Mouse (Mus musculus) embryonic facial prominence, embryonic 15.5 days (tissue): ENCODE data around the gene Ppara. TPM values are rescaled to one million over a fixed set of nuclear protein-coding genes. Genes with fewer than 3 reads are reported as not detected.

Experiments
- ATAC-seq: fragments of 200-750 bp; cut with Nextera tagmentation; 2 replicates; pipeline ENCODE4 v1.8.0; 2017; ENCODE audit warnings: low read depth, moderate TSS enrichment; ENCODE audit not compliant: insufficient number of reproducible peaks, low FRiP score, low TSS enrichment
- H3K27ac ChIP-seq: fragments of 300-500 bp; sonication (generic); replicated peaks from 2 replicates; pipeline ENCODE4 v1.5.1; 2015; ENCODE audit warnings: mild to moderate bottlenecking, inconsistent platforms
- H3K27me3 ChIP-seq: fragments of 300-500 bp; sonication (generic); 2 replicates; pipeline ENCODE4 v1.6.1; 2015; ENCODE audit warnings: inconsistent platforms
- H3K36me3 ChIP-seq: fragments of 300-500 bp; sonication (generic); 2 replicates; pipeline ENCODE4 v1.6.1; 2015; ENCODE audit warnings: mild to moderate bottlenecking, inconsistent platforms
- H3K4me1 ChIP-seq: fragments of 300-500 bp; sonication (generic); 2 replicates; pipeline ENCODE4 v1.6.1; 2015; ENCODE audit warnings: inconsistent platforms
- H3K4me2 ChIP-seq: fragments of 300-500 bp; sonication (generic); replicated peaks from 2 replicates; pipeline ENCODE4 v1.6.1; 2015; ENCODE audit warnings: mild to moderate bottlenecking, inconsistent platforms
- H3K4me3 ChIP-seq: fragments of 300-500 bp; sonication (generic); replicated peaks from 2 replicates; pipeline ENCODE4 v1.5.1; 2015; ENCODE audit warnings: mild to moderate bottlenecking, inconsistent platforms
- H3K9ac ChIP-seq: fragments of 300-500 bp; sonication (generic); 2 replicates; pipeline ENCODE4 v1.6.1; 2015; ENCODE audit warnings: inconsistent platforms
- H3K9me3 ChIP-seq: fragments of 300-500 bp; sonication (generic); replicated peaks from 2 replicates; pipeline ENCODE4 v1.6.1; 2016; ENCODE audit warnings: inconsistent platforms
- WGBS: fragments of 180-500 bp; shearing (Covaris S2); methylation state at CpG from one replicate; pipeline ENCODE4 v1.1.7; 2015; 5-methylcytosine and 5-hydroxymethylcytosine counted together
- polyA plus RNA-seq: library from polyadenylated mRNA; unstranded; fragments of >200 nt; fragmentation: Nextera tagmentation; extraction: Ambion mirVana; gene quantifications from 2 replicates; pipeline ENCODE4 v1.2.1, GENCODE M21; 2015

The Ppara gene
- polyA plus RNA-seq, 1 experiment from 2014 or later = 5.0 TPM

DNA sequence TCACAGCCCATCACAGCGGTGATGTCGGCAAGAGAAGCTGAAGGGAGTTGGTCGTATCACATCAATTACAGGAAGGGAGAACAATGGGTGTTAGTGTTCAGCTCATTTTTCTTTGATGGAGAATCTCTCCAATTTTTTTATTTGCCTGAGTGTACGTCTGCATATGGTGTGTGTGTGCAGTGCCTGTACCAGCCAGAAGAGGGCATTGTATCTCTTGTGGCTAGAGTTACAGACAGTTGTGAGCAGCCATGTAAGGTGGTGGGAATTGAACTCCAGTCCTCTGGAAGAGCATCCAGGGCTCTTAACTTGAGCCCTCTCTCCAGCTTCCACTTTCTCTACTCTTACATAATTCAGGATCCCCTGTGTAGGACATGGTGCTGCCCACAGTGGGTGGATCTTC, 48.4 kb downstream of the Ppara start:
- H3K9ac ChIP-seq = no peak overlapping the region
- no peak for ATAC-seq
- no peak overlapping the region for H3K4me2 ChIP-seq
- 0 out of 2 replicates have a peak, but pooled peaks cover 3% of the 10 kb centered on the region for H3K9me3 ChIP-seq
- WGBS = 84% methylated on average over 4 of the region's 4 CpGs
- H3K4me1 ChIP-seq = no peaks in the 10 kb centered on the region
- no peaks in the 10 kb centered on the region for H3K36me3 ChIP-seq
- H3K4me3 ChIP-seq = no peak overlapping the region
- no peaks in the 10 kb centered on the region for H3K27me3 ChIP-seq
- H3K27ac ChIP-seq = no peak overlapping the region

GRCm38 (mm10) chr15:85784341-85784740, 49.6 kb downstream of the Ppara start:
- Histone ChIP-seq H3K27ac (no peak overlapping the region), H3K4me3 (no peak overlapping the region), H3K9ac (no peak overlapping the region), H3K4me1 (no peaks in the 10 kb centered on the region), H3K27me3 (no peaks in the 10 kb centered on the region), H3K36me3 (no peaks in the 10 kb centered on the region), H3K9me3 (0 out of 2 replicates have a peak, but pooled peaks cover 3% of the 10 kb centered on the region), H3K4me2 (no peak overlapping the region)
- 75% methylated on average over 3 of the region's 3 CpGs for WGBS
- ATAC-seq = no peak

DNA sequence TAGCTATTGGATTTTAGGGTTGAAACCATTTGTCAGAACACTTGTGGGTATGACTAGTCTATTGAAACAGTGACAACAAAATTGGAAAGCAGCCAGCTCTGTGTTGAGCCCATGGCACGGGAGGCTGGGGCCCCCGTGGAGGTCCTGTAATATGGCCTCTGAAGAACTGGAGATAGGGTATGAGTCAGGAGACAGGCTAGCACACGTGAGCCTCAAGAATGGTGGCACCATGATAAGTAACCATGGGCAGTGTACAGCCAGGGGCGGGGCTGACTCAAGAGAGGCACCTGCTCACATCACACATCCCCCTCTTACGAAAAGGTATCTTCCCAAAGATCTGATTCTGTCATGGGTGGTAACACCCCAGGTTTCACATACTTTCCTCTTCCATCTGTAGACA, 51.9 kb downstream of the Ppara start:
- no peak for ATAC-seq
- no peak overlapping the region for H3K27ac ChIP-seq
- no peak overlapping the region for H3K4me2 ChIP-seq
- WGBS = 74% methylated on average over 5 of the region's 5 CpGs
- no peaks in the 10 kb centered on the region for H3K36me3 ChIP-seq
- H3K9ac ChIP-seq = no peak overlapping the region
- no peaks in the 10 kb centered on the region for H3K4me1 ChIP-seq
- 0 out of 2 replicates have a peak, but pooled peaks cover 3% of the 10 kb centered on the region for H3K9me3 ChIP-seq
- no peak overlapping the region for H3K4me3 ChIP-seq
- H3K27me3 ChIP-seq = no peaks in the 10 kb centered on the region

DNA sequence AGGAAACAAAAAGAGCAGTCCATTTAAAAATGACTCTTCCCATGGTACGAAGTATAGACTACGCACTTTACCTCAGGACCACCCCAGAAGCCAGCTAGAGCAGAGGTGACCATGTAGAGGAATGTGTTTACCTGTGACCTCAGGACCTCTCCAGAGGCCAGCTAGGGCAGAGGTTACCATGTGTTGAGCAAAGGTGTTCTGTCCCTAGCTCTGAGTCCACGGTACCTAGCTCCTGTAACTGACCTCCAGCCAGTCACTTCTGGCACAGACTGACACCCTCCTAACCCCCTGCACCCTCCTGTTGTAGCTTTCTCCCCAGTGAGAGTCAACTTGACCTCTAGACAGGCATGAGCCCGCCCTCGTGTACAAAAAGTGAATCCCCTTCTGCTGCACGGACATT, 52.7 kb downstream of the Ppara start:
- H3K27me3 ChIP-seq = no peaks in the 10 kb centered on the region
- no peak overlapping the region for H3K4me2 ChIP-seq
- 0 out of 2 replicates have a peak, but pooled peaks cover 3% of the 10 kb centered on the region for H3K9me3 ChIP-seq
- H3K36me3 ChIP-seq = no peaks in the 10 kb centered on the region
- H3K4me1 ChIP-seq = no peaks in the 10 kb centered on the region
- WGBS = 90% methylated on average over 6 of the region's 6 CpGs
- no peak overlapping the region for H3K9ac ChIP-seq
- ATAC-seq = no peak
- H3K4me3 ChIP-seq = no peak overlapping the region
- no peak overlapping the region for H3K27ac ChIP-seq

GRCm38 (mm10) chr15:85788051-85788450, 53.3 kb downstream of the Ppara start:
- no peak overlapping the region for H3K9ac ChIP-seq
- H3K9me3 ChIP-seq = 0 out of 2 replicates have a peak, but pooled peaks cover 3% of the 10 kb centered on the region
- H3K4me1 ChIP-seq = no peaks in the 10 kb centered on the region
- H3K36me3 ChIP-seq = no peaks in the 10 kb centered on the region
- WGBS = 86% methylated on average over 4 of the region's 4 CpGs
- H3K27me3 ChIP-seq = no peaks in the 10 kb centered on the region
- no peak overlapping the region for H3K4me3 ChIP-seq
- ATAC-seq = no peak
- no peak overlapping the region for H3K4me2 ChIP-seq
- no peak overlapping the region for H3K27ac ChIP-seq

GRCm38 (mm10) chr15:85788633-85789032, 53.9 kb downstream of the Ppara start:
- no peaks in the 10 kb centered on the region for H3K9me3 ChIP-seq
- no peak overlapping the region for H3K9ac ChIP-seq
- no peak overlapping the region for H3K4me3 ChIP-seq
- no peaks in the 10 kb centered on the region for H3K27me3 ChIP-seq
- H3K4me1 ChIP-seq = no peaks in the 10 kb centered on the region
- H3K4me2 ChIP-seq = no peak overlapping the region
- no peak overlapping the region for H3K27ac ChIP-seq
- ATAC-seq = no peak
- no peaks in the 10 kb centered on the region for H3K36me3 ChIP-seq
- 75% methylated on average over 16 of the region's 16 CpGs for WGBS

GRCm38 (mm10) chr15:85791449-85791848, 56.7 kb downstream of the Ppara start:
- H3K27me3 ChIP-seq = no peaks in the 10 kb centered on the region
- H3K4me1 ChIP-seq = no peaks in the 10 kb centered on the region
- no peaks in the 10 kb centered on the region for H3K36me3 ChIP-seq
- WGBS = 78% methylated on average over 4 of the region's 4 CpGs
- H3K4me2 ChIP-seq = no peak overlapping the region
- H3K9ac ChIP-seq = no peak overlapping the region
- H3K27ac ChIP-seq = no peak overlapping the region
- ATAC-seq = no peak
- no peak overlapping the region for H3K4me3 ChIP-seq
- H3K9me3 ChIP-seq = no peaks in the 10 kb centered on the region

GRCm38 (mm10) chr15:85792819-85793218, 58.0 kb downstream of the Ppara start:
- Histone ChIP-seq H3K27ac (no peak overlapping the region), H3K36me3 (no peaks in the 10 kb centered on the region), H3K9me3 (no peaks in the 10 kb centered on the region), H3K4me2 (no peak overlapping the region), H3K9ac (no peak overlapping the region), H3K4me3 (no peak overlapping the region), H3K27me3 (no peaks in the 10 kb centered on the region), H3K4me1 (no peaks in the 10 kb centered on the region)
- no peak for ATAC-seq
- WGBS = 71% methylated on average over 1 of the region's 1 CpGs

- Histone ChIP-seq H3K36me3 (no peaks in the 10 kb centered on the region), H3K4me3 (no peak overlapping the region), H3K4me2 (no peak overlapping the region), H3K27me3 (no peaks in the 10 kb centered on the region), H3K27ac (no peak overlapping the region), H3K9ac (no peak overlapping the region), H3K4me1 (no peaks in the 10 kb centered on the region), H3K9me3 (no peaks in the 10 kb centered on the region)
- no peak for ATAC-seq
- 76% methylated on average over 6 of the region's 6 CpGs for WGBS
These were observed 60.7 kb downstream of the Ppara start for GRCm38 (mm10) chr15:85795516-85795915.

DNA sequence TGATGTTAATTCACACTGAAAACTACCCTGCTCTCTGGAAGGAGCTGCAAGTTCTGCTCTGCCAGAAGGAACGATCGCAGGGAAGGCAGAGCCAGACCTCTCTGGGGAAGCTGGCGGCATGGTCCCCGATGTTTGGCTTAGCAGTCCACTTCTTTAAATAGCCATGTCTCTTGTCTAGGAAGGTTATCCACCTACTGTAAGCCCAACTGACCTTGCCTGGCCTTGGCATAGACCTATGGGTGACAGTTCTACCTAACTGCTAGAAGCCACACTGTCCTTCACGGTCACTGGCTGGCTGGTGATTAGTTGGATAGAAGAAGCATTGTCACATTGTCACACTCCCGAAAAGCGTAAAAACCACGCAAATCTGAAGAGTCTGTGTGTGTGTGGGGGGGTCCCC, 63.9 kb downstream of the Ppara start:
- no peak overlapping the region for H3K9ac ChIP-seq
- no peak for ATAC-seq
- H3K27ac ChIP-seq = no peak overlapping the region
- no peak overlapping the region for H3K4me3 ChIP-seq
- WGBS = 92% methylated on average over 8 of the region's 8 CpGs
- no peak overlapping the region for H3K4me2 ChIP-seq
- no peaks in the 10 kb centered on the region for H3K4me1 ChIP-seq
- no peaks in the 10 kb centered on the region for H3K9me3 ChIP-seq
- no peaks in the 10 kb centered on the region for H3K27me3 ChIP-seq
- H3K36me3 ChIP-seq = no peaks in the 10 kb centered on the region

DNA sequence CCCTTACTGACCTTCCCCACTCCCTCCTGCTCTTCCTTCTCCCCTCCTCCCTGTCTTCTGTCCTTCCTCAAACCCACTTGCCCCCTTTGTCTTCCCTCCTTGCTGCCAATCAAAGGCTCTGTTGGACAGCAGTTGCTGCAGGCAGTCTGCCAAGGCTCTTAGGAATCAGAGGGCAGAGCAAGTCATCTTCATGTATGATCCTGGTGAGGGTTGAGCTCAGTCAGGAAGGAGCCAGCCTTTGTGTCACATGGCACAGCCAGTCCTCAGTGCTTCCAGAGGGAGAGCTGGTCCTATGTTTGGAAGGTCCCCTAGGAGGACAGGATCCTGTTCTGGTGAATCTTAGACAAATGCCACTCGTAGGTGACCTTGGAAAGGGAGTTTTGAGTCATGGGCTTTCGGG, 68.1 kb downstream of the Ppara start:
- H3K9ac ChIP-seq = no peak overlapping the region
- WGBS = 82% methylated on average over 2 of the region's 2 CpGs

DNA sequence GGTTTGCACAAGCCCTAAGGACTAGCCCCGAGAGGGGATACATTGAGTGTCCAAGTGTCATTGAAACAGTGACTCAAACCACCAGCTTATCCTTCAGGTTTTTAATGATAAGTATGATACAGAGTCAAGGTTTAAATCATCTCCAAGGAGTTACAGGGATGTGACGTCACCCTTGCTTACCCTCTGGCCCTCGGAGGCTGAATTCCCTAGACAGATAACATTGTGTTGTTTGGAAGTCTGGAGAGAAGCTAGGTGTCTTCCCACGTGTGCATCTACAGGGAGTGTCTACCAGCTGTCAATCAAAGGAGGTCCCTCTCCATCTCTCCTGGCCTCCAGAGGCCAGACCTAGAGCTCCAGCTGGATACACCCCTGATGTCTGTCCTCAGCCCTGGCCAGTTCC, 72.1 kb downstream of the Ppara start:
- H3K36me3 ChIP-seq = no peaks in the 10 kb centered on the region
- H3K27me3 ChIP-seq = no peaks in the 10 kb centered on the region
- 72% methylated on average over 4 of the region's 4 CpGs for WGBS
- H3K27ac ChIP-seq = no peak overlapping the region
- no peaks in the 10 kb centered on the region for H3K9me3 ChIP-seq
- H3K4me3 ChIP-seq = no peak overlapping the region
- no peak for ATAC-seq
- H3K4me2 ChIP-seq = no peak overlapping the region
- H3K9ac ChIP-seq = no peak overlapping the region
- H3K4me1 ChIP-seq = peaks cover 9% of the 10 kb centered on the region

More for the DNA sequence above, 68.1 kb downstream of the Ppara start:
- no peak for ATAC-seq
- no peak overlapping the region for H3K27ac ChIP-seq
- H3K4me2 ChIP-seq = no peak overlapping the region
- H3K9me3 ChIP-seq = no peaks in the 10 kb centered on the region
- H3K27me3 ChIP-seq = no peaks in the 10 kb centered on the region
- H3K4me3 ChIP-seq = no peak overlapping the region
- H3K4me1 ChIP-seq = no peaks in the 10 kb centered on the region
- H3K36me3 ChIP-seq = no peaks in the 10 kb centered on the region
